10 mouse cellular contexts compared by ENCODE assay signal in genomic region chr1:138123866-138124265, GRCm38 (mm10). TPM values are rescaled to one million over a fixed set of nuclear protein-coding genes. Genes with fewer than 3 reads are reported as not detected.
DNase-seq lines count a peak whose midpoint lies in the region; ATAC-seq and TF ChIP-seq lines count a peak whose summit lies in the region.
"Had no signal": no experiment of that assay in that cellular context is flagged by ENCODE, and none has a peak within 500 bp of the region (broad histone marks: within the 10 kb centered on the region; RNA-seq: fewer than 3 reads in every experiment).

No protein-coding gene starts in this region.

- no peak overlapping the region for H3K27ac ChIP-seq in heart, embryonic 10.5 days
- no peak overlapping the region for H3K27ac ChIP-seq in spleen, adult 2 months (ENCODE audit: insufficient read depth, low read length)
- H3K27ac ChIP-seq: embryonic facial prominence, embryonic 15.5 days had no signal

- ATAC-seq in neutrophil, adult 5-6 weeks (ENCODE audit: extremely low read depth, insufficient number of reproducible peaks, low FRiP score, poor library complexity, severe bottlenecking), result 0 out of 2 replicates have a peak, but pooled peaks have one; percentile 46

- DNase-seq in heart, postnatal 4 days, result peak; percentile 6
- DNase-seq in heart, embryonic 10.5 days (ENCODE audit: low spot score), result no peak
- DNase-seq in spleen, adult 2 months (ENCODE audit: low read depth in 1 of 2, low spot score in 2 of 2), result peak; percentile 41 to 60
- no peak for DNase-seq in spleen, postnatal 14 days (ENCODE audit: low spot score in 2 of 2)
- peak; percentile 4 for DNase-seq in WW6 (ENCODE audit: low read depth, low spot score)
- no peak for DNase-seq in frontal cortex, postnatal 36 days (ENCODE audit: low spot score in 2 of 2)
- no peak for DNase-seq in urinary bladder, postnatal 25 days (ENCODE audit: low spot score)
- DNase-seq: gastrocnemius, postnatal 36 days had no signal

- no peak for TF ChIP-seq CTCF in spleen, adult 2 months (IDR thresholded peaks at IDR 0.05; ENCODE audit: extremely low read depth, insufficient read depth, insufficient read length, insufficient replicate concordance)

- H3K4me1 ChIP-seq in heart, embryonic 10.5 days, result no peaks in the 10 kb centered on the region
- peaks cover 18% of the 10 kb centered on the region for H3K4me1 ChIP-seq in spleen, adult 2 months (ENCODE audit: control insufficient read depth, insufficient read depth, insufficient read length)
- H3K4me1 ChIP-seq: embryonic facial prominence, embryonic 15.5 days had no signal

- 33% methylated on average over 3 of the region's 3 CpGs for WGBS in heart, embryonic 10.5 days
- WGBS in spleen, adult 2 months, result 33% methylated on average over 3 of the region's 3 CpGs

- no peak overlapping the region for H3K4me3 ChIP-seq in heart, embryonic 10.5 days
- no peak overlapping the region for H3K4me3 ChIP-seq in spleen, adult 2 months (ENCODE audit: extremely low read depth, insufficient read depth, insufficient read length)
- H3K4me3 ChIP-seq: embryonic facial prominence, embryonic 15.5 days had no signal

- no peaks in the 10 kb centered on the region for H3K9me3 ChIP-seq in heart, embryonic 10.5 days
- H3K9me3 ChIP-seq: embryonic facial prominence, embryonic 15.5 days had no signal

- no peaks in the 10 kb centered on the region for H3K36me3 ChIP-seq in heart, embryonic 10.5 days
- peaks cover 27% of the 10 kb centered on the region for H3K36me3 ChIP-seq in spleen, adult 2 months (ENCODE audit: control insufficient read depth, insufficient read depth, low read length)
- H3K36me3 ChIP-seq: embryonic facial prominence, embryonic 15.5 days had no signal

- TF ChIP-seq POLR2A in spleen, adult 2 months (IDR thresholded peaks at IDR 0.05; ENCODE audit: low read depth, low read length), result no peak

- H3K27me3 ChIP-seq in heart, embryonic 10.5 days (ENCODE audit: insufficient read depth, poor library complexity, severe bottlenecking), result no peaks in the 10 kb centered on the region
- H3K27me3 ChIP-seq in spleen, adult 2 months (ENCODE audit: control insufficient read depth, insufficient read depth, low read length), result no peaks in the 10 kb centered on the region
- H3K27me3 ChIP-seq: embryonic facial prominence, embryonic 15.5 days had no signal

RNA-seq across cellular contexts. Expression of gene Ptprc, which starts 51.6 kb away (rescaled TPM):
- 1 to 10 TPM; 3.3 to 3.6 TPM for total RNA-seq in heart, postnatal 4 days (2021)
- polyA plus RNA-seq in heart, embryonic 10.5 days (2016; fragmentation: Nextera tagmentation; extraction: Ambion mirVana), result 0.48 and 0.57 TPM in 2 replicates
- 239 and 294 TPM in 2 replicates for polyA plus RNA-seq in spleen, adult 2 months (2012; rRNA removed)
- 2,566 and 2,727 TPM in 2 replicates for total RNA-seq in neutrophil, adult 5-6 weeks (2017)

Comparison
In these comparisons a context has a peak if more than half of its experiments do, and no peak if none do; other contexts are left out.
1. DNase-seq: peak in heart, postnatal 4 days (single experiment), spleen, adult 2 months (2 of 2) and WW6 (single experiment); none in heart, embryonic 10.5 days (single experiment), spleen, postnatal 14 days (0 of 2), frontal cortex, postnatal 36 days (0 of 2) and urinary bladder, postnatal 25 days (single experiment).
2. RNA of gene Ptprc, which starts 51.6 kb away (total RNA-seq): 2,566 to 2,727 TPM in neutrophil, adult 5-6 weeks; 3.3 to 3.6 TPM in heart, postnatal 4 days; every median in the first group is over 100 times any median in the second.